Mouse (Mus musculus) right cerebral cortex, postnatal 25 days (tissue): ENCODE measurements around the gene Gsc2.

Experiments
- DNase-seq: peaks from one replicate; pipeline ENCODE4 v3.0.0; 2022

Gsc2 gene

DNA sequence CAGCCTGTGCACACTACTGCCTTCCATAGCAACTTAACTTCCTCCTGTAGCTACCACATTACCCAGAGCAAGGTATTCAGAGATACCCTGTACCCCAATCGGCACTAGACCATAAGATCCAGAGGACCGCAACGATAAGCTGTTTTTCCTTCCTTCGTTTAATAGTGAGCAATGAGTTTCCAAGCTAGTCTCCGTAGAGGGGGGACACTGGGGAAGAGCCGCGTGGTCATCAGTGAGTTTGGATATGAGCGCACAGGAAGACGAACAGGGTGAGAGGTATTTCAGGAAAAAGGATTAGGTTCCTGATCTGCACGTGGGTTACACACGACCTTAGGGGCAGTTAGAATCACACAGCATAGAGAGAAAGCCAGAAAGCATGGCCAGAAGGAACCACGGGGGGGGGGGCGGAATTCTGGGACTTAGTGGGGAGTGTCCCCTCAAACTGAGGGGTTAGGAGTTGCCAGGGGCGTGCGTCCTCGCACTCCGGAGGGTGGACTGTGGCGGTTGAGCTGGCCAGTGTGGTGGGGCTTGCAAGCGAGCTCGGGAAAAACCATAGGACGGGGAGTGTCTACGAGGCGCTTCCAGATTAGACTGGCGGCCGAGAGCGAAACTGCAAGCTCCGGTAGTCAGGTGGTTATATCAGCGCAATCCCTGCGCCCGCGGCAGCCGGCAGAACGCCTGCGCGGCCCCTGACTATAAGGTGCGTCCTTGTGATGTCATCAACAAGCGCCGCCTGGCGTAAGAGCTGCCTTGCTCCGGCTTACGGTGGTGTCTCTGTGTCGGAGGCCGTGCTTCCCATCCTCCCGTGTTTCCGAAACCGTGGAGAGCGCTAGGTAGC is 6.7 kb upstream of the Gsc2 start:
- DNase-seq = peak; percentile 95

DNA sequence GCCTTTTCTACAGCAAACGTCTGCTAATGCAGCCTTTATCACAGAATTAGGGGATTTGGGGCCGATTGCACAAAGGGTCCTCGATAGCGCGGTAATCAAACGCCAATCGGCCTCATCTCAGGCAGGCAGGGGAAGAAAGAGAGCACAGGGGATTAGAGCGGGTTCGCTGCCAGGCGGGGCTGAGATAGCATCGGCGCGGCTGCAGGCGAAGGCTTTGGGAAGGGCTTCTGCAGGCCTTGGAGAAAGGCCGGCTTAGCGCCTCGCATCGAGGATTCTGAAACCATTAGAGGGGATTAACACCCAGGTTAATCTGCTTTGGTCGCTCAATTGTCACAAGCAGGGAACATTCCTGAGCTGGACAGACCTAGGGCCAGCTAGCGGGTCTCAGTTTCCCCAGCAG is 5.7 kb upstream of the Gsc2 start:
- no peak for DNase-seq

- peak; percentile 93 for DNase-seq
Measured at GRCm38 (mm10) chr16:17911052-17911595, 3.7 kb downstream of the Gsc2 start, which contains the start of gene Ess2. Gene Ess2, minus strand, starts transcription at chr16:17911348.

DNA sequence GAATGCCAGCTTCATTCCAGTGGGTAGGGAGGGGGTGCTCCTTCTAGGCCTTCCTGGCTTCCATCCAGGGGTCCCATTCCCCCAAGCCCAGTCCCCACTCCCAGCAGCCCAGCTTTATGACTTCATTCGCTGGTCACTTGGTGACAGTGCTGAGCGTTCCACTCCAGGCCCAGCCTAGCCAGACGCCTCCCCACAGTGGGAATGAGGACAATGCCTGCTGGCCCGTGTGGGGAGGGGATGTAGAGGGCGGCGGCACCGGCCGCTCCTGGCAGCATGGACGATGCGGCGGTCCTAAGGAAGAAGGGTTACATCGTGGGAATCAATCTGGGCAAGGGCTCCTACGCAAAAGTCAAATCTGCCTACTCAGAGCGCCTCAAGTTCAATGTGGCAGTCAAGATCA is 16.4 kb downstream of the Gsc2 start, which contains the start of the genes Dgcr2 and Tssk2:
Gene Dgcr2, minus strand, starts transcription at position 101 of the 400 bp plus-strand sequence.
Gene Tssk2, plus strand, starts transcription at position 176 of the 400 bp plus-strand sequence.
- DNase-seq = no peak

DNA sequence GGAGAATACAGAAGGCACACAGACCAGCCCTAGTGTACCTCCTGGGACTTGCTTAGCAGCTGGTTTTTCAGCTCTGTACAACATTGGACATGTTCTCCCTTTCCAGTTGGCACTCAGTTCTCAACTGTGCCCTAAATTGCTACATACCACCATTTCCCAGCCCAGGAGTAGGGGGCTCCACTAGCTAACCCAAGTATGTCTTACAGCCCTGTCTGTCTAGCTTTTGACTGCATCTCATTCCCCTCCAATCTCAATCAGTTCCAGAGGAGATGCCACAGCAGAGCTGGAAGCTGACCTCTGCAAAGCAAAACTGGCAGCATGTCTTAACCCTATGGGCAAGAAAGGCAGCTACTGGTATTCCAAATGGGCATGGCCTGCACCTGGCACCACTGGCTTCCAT is 18.8 kb downstream of the Gsc2 start:
- DNase-seq = no peak

- DNase-seq = no peak
Measured at GRCm38 (mm10) chr16:17893923-17894322, 20.9 kb downstream of the Gsc2 start, which contains the start of gene Tssk1. Gene Tssk1, plus strand, starts transcription at chr16:17894223.

DNA sequence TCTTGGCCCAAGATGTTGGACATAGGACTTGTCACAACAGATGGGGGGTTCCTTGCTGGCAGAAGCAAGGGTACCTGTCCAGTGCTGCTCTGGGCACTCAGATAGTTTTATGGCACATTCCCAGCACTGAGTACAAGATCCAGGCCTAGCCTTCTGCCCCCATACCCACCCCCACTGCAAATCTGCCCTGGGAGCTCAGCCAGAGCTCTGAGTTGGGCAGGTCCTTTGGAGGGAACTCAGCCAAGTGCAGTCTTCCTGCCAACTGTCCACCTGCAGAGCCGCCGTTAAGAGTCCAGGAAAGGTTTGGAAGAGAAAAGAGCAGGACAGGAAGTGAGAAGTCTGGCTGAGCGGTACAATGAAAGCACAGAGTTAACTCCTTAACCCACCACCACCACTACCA is 22.3 kb downstream of the Gsc2 start:
- DNase-seq = no peak

- DNase-seq = peak; percentile 99
Measured at GRCm38 (mm10) chr16:17891567-17891959, 23.3 kb downstream of the Gsc2 start, which contains the start of gene Gm20518. Gene Gm20518, minus strand, starts transcription at chr16:17891671.

DNA sequence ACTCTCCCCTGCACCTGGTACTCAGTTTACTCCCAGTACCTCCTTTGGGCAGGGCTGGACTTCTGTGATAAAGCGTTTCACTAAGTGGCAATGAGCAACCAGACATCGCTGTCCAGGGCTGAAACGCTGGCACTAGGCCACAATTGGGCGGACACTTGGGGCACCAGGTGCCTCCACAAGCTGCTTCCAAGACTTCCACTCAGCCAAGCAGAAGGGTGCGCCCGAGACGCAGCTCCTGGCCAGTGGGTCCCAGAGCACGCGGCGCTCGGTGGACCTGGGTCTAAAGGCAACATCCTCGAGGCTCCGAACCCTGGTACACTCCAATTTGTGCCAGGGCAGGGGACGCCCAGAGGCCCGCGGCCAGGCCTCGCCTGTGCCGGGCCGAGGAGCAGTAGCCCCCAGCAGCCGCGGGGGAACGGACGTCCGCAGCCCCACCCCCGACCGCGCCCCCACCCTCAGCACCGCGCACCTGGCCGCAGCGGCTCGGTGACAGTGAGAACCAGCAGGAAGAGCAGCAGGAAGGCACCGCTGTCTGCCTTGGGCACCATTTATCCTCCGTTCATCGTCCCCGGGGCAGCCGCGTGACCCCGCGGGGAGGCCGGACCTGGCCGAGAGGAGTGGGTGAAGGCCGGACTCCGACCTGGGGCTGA is 23.8 kb downstream of the Gsc2 start:
- peak; percentile 55 for DNase-seq

GRCm38 (mm10) chr16:17890342-17890727 is 24.5 kb downstream of the Gsc2 start:
- no peak for DNase-seq

- DNase-seq = no peak
Measured at GRCm38 (mm10) chr16:17889689-17890341, 25.0 kb downstream of the Gsc2 start.

DNA sequence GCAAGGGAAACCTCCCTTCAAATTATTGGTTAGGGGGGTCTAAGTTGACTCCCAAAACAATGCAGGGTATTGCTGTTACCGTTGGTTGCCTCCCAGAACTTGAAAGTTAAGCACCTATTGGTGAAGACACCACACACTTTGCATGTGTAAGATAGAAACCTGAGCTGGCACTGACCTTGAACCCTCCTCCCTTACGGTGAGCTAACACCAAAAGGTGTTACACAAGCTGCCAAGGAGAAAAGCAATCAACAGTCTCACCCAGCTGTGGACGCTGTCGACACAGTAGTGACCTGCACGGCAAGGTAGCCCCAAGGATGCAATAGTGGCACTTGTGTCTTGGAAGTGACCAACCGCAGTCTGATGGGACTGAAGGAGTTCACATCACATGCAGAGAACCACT is 30.7 kb downstream of the Gsc2 start:
- DNase-seq = no peak

DNA sequence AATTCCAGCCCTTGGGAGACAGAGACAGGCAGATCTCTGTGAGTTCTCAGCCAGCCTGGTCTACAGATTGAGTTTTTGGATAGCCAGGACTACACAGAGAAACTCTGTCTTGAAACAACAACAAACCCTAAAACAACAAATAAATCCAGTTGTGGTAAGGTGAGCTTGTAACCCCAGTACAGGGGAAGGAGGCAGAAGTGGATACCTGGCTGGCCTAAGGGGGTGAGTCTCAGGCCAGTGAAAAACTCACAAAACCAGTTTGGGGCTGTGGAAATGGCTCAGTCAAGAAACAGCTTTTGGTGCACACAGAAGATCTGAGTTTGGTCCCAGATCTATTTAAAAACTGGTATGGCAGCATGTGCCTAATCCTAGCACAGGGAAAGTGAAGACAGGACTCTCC is 32.7 kb downstream of the Gsc2 start:
- DNase-seq = no peak

- DNase-seq = no peak
Measured at GRCm38 (mm10) chr16:17879571-17879970, 35.3 kb downstream of the Gsc2 start.

DNA sequence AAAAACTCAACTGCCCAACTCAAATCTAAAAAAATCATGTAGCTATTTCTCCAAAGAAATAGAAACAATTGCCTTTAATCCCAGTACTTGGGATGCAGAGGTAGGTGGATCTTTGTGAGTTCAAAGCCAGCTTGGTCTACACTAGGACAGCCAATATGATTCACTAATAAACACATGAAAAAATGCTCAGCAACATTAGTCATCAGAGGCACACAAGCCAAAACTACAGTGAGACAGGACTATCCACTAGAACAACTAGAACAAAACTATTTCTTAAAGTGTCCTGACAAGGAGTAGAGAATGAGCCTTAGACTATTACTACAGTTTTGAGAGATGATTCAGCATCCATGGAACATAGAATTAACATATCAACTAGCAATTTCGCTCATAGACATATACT is 38.8 kb downstream of the Gsc2 start:
- no peak for DNase-seq

DNA sequence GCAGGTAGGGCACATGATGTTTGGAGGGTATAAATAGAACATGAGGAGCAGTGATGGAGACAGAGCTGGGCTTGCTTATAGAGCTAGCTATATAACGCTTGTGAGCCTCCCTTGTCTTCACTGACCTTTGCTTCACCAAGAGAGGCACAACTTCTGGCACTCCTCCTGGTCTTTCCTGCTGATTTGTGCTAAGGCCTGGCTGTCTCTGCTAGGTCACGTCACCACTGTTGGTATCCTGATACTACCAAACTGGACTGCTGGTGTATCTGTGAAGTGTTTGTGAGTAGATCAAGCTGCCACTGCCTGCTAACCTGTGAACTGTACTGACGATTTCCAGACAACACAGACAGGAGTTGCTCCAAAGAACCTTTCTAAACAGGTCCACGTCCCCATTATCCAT is 39.7 kb downstream of the Gsc2 start:
- DNase-seq = no peak

DNA sequence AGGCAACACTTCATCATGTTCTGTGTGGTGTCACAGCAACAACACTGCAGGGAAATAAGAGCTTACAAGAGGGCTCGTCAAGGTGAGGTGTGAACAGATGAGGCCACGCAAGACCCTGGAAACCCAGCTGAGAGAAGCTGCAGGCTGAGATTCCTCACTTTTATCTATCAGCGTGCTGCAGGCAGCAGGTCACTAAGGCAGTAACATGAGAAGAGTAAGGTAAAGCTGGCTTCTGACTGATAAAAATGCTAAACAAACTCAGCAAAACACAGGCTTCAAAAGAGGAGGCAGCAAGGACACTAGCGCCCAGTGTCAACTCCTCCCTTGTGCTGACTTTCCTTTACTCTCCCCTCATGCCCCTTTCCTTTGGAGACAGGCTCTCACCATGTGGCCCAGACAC is 41.9 kb downstream of the Gsc2 start:
- no peak for DNase-seq

- no peak for DNase-seq
Measured at GRCm38 (mm10) chr16:17871248-17871647, 43.6 kb downstream of the Gsc2 start.

- DNase-seq = no peak
Measured at GRCm38 (mm10) chr16:17865770-17866169, 49.1 kb downstream of the Gsc2 start.

- DNase-seq = no peak
Measured at GRCm38 (mm10) chr16:17865293-17865692, 49.6 kb downstream of the Gsc2 start.
